Mouse (Mus musculus) embryonic facial prominence, embryonic 10.5 days (tissue): Measurements from ENCODE around the gene Avil. TPM values are rescaled to one million over a fixed set of nuclear protein-coding genes. Genes with fewer than 3 reads are reported as not detected.
A peak's percentile ranks its signal among the peaks of the same experiment; 100 is the strongest.

Source experiments
- DNase-seq: peaks from one replicate; pipeline ENCODE4 v3.0.0-alpha.2; 2017; ENCODE audit warnings: low spot score
- H3K27ac ChIP-seq: fragments of 300-500 bp; sonication (generic); replicated peaks from 2 replicates; pipeline ENCODE4 v1.5.1; 2016; ENCODE audit warnings: mild to moderate bottlenecking
- H3K27me3 ChIP-seq: fragments of 300-500 bp; sonication (generic); replicated peaks from 2 replicates; pipeline ENCODE4 v1.6.1; 2016; ENCODE audit warnings: low read depth, mild to moderate bottlenecking; ENCODE audit not compliant: poor library complexity, severe bottlenecking
- H3K36me3 ChIP-seq: fragments of 300-500 bp; sonication (generic); replicated peaks from 2 replicates; pipeline ENCODE4 v1.6.1; 2016; ENCODE audit warnings: mild to moderate bottlenecking, moderate library complexity
- H3K4me1 ChIP-seq: fragments of 300-500 bp; sonication (generic); 2 replicates; pipeline ENCODE4 v1.6.1; 2016
- H3K4me3 ChIP-seq: fragments of 300-500 bp; sonication (generic); 2 replicates; pipeline ENCODE4 v1.5.1; 2016; ENCODE audit warnings: mild to moderate bottlenecking, moderate library complexity
- H3K9me3 ChIP-seq: fragments of 300-500 bp; sonication (generic); 2 replicates; pipeline ENCODE4 v1.6.1; 2016; ENCODE audit warnings: mild to moderate bottlenecking
- WGBS: fragments of 180-500 bp; shearing (Covaris S2); methylation state at CpG from one replicate; pipeline ENCODE4 v1.1.7; 2016; 5-methylcytosine and 5-hydroxymethylcytosine counted together
- polyA plus RNA-seq: library from polyadenylated mRNA; unstranded; fragments of >200 nt; fragmentation: Nextera tagmentation; extraction: Ambion mirVana; gene quantifications from 2 replicates; pipeline ENCODE4 v1.2.1, GENCODE M21; 2016

The Avil gene
- polyA plus RNA-seq, 1 experiment from 2014 or later, result 0.44 TPM

GRCm38 (mm10) chr10:126972051-126972725, 28.3 kb upstream of the Avil start:
- peak; percentile 92 for DNase-seq
- peak overlapping the region; percentile 46 for H3K4me3 ChIP-seq
- peak overlapping the region; percentile 85 for H3K27ac ChIP-seq
- 0 out of 2 replicates have a peak, but pooled peaks cover 8% of the 10 kb centered on the region for H3K27me3 ChIP-seq
- peaks cover 41% of the 10 kb centered on the region for H3K4me1 ChIP-seq
- H3K9me3 ChIP-seq, result no peaks in the 10 kb centered on the region
- WGBS, result 4% methylated on average over 13 of the region's 13 CpGs
- no peaks in the 10 kb centered on the region for H3K36me3 ChIP-seq

GRCm38 (mm10) chr10:126972988-126973387, 27.5 kb upstream of the Avil start:
- peaks cover 47% of the 10 kb centered on the region for H3K4me1 ChIP-seq
- WGBS, result 24% methylated on average over 7 of the region's 7 CpGs
- H3K36me3 ChIP-seq, result no peaks in the 10 kb centered on the region
- H3K9me3 ChIP-seq, result no peaks in the 10 kb centered on the region
- DNase-seq, result no peak
- 0 out of 2 replicates have a peak, but pooled peaks cover 8% of the 10 kb centered on the region for H3K27me3 ChIP-seq
- H3K4me3 ChIP-seq, result peak overlapping the region; percentile 46; the same call in 1 of the 2 replicates
- peak overlapping the region; percentile 85 for H3K27ac ChIP-seq

- Histone ChIP-seq H3K9me3 (no peaks in the 10 kb centered on the region), H3K4me3 (no peak overlapping the region), H3K27me3 (0 out of 2 replicates have a peak, but pooled peaks cover 8% of the 10 kb centered on the region), H3K27ac (no peak overlapping the region), H3K4me1 (peaks cover 55% of the 10 kb centered on the region), H3K36me3 (no peaks in the 10 kb centered on the region)
- DNase-seq, result no peak
- 88% methylated on average over 6 of the region's 6 CpGs for WGBS
Observed at GRCm38 (mm10) chr10:126975706-126976105, 24.8 kb upstream of the Avil start.

- peaks cover 55% of the 10 kb centered on the region for H3K4me1 ChIP-seq
- no peaks in the 10 kb centered on the region for H3K36me3 ChIP-seq
- H3K27me3 ChIP-seq, result 0 out of 2 replicates have a peak, but pooled peaks cover 8% of the 10 kb centered on the region
- no peak overlapping the region for H3K4me3 ChIP-seq
- no peak for DNase-seq
- no peak overlapping the region for H3K27ac ChIP-seq
- no peaks in the 10 kb centered on the region for H3K9me3 ChIP-seq
- WGBS, result 44% methylated on average over 4 of the region's 4 CpGs
Observed at GRCm38 (mm10) chr10:126977076-126977475, 23.4 kb upstream of the Avil start.

- H3K4me1 ChIP-seq, result peaks cover 55% of the 10 kb centered on the region
- DNase-seq, result peak; percentile 100
- H3K9me3 ChIP-seq, result no peaks in the 10 kb centered on the region
- peak within 1 kb of the TSS; percentile 98 for H3K27ac ChIP-seq
- WGBS, result 0% methylated on average over 56 of the region's 56 CpGs
- H3K36me3 ChIP-seq, result peaks cover 4% of the 10 kb centered on the region
- H3K4me3 ChIP-seq, result peak within 1 kb of the TSS; percentile 100
- 0 out of 2 replicates have a peak, but pooled peaks cover 8% of the 10 kb centered on the region for H3K27me3 ChIP-seq
Observed at GRCm38 (mm10) chr10:126978277-126978994, 22.1 kb upstream of the Avil start, which contains the start of gene Ctdsp2. Gene Ctdsp2, plus strand, starts transcription at chr10:126978717.

- H3K4me1 ChIP-seq, result peaks cover 61% of the 10 kb centered on the region
- peak overlapping the region; percentile 98 for H3K27ac ChIP-seq
- WGBS, result under 1% methylated on average over 59 of the region's 62 CpGs
- peaks cover 12% of the 10 kb centered on the region for H3K36me3 ChIP-seq
- 0 out of 2 replicates have a peak, but pooled peaks cover 8% of the 10 kb centered on the region for H3K27me3 ChIP-seq
- peak overlapping the region; percentile 100 for H3K4me3 ChIP-seq
- DNase-seq, result peak; percentile 70
- H3K9me3 ChIP-seq, result no peaks in the 10 kb centered on the region
Observed at GRCm38 (mm10) chr10:126979121-126979635, 21.3 kb upstream of the Avil start.

- peak; percentile 72 for DNase-seq
- Histone ChIP-seq H3K27ac (peak overlapping the region; percentile 98), H3K36me3 (peaks cover 17% of the 10 kb centered on the region), H3K4me3 (peak overlapping the region; percentile 100), H3K4me1 (peaks cover 66% of the 10 kb centered on the region), H3K9me3 (no peaks in the 10 kb centered on the region), H3K27me3 (0 out of 2 replicates have a peak, but pooled peaks cover 8% of the 10 kb centered on the region)
- under 1% methylated on average over 57 of the region's 57 CpGs for WGBS
Observed at GRCm38 (mm10) chr10:126979636-126980151, 20.8 kb upstream of the Avil start.

- Histone ChIP-seq H3K4me1 (peaks cover 70% of the 10 kb centered on the region), H3K4me3 (peak overlapping the region; percentile 100), H3K36me3 (peaks cover 22% of the 10 kb centered on the region), H3K27ac (peak overlapping the region; percentile 98), H3K27me3 (0 out of 2 replicates have a peak, but pooled peaks cover 6% of the 10 kb centered on the region), H3K9me3 (no peaks in the 10 kb centered on the region)
- peak; percentile 71 for DNase-seq
- WGBS, result 2% methylated on average over 16 of the region's 16 CpGs
Observed at GRCm38 (mm10) chr10:126980221-126980932, 20.1 kb upstream of the Avil start.

GRCm38 (mm10) chr10:126980933-126981530, 19.5 kb upstream of the Avil start:
- Histone ChIP-seq H3K36me3 (peaks cover 26% of the 10 kb centered on the region), H3K4me1 (peaks cover 72% of the 10 kb centered on the region), H3K9me3 (no peaks in the 10 kb centered on the region), H3K27ac (peak overlapping the region; percentile 98), H3K27me3 (0 out of 2 replicates have a peak, but pooled peaks cover 1% of the 10 kb centered on the region), H3K4me3 (peak overlapping the region; percentile 100)
- 7% methylated on average over 11 of the region's 11 CpGs for WGBS
- peak; percentile 57 for DNase-seq

GRCm38 (mm10) chr10:126981746-126982145, 18.8 kb upstream of the Avil start:
- H3K9me3 ChIP-seq, result no peaks in the 10 kb centered on the region
- H3K36me3 ChIP-seq, result peaks cover 33% of the 10 kb centered on the region
- H3K4me3 ChIP-seq, result peak overlapping the region; percentile 100; the same call in 1 of the 2 replicates
- 52% methylated on average over 3 of the region's 3 CpGs for WGBS
- peaks cover 77% of the 10 kb centered on the region for H3K4me1 ChIP-seq
- no peaks in the 10 kb centered on the region for H3K27me3 ChIP-seq
- H3K27ac ChIP-seq, result no peak overlapping the region
- no peak for DNase-seq

GRCm38 (mm10) chr10:126983193-126983725, 17.2 kb upstream of the Avil start:
- H3K27me3 ChIP-seq, result no peaks in the 10 kb centered on the region
- peaks cover 81% of the 10 kb centered on the region for H3K4me1 ChIP-seq
- H3K36me3 ChIP-seq, result peaks cover 41% of the 10 kb centered on the region
- H3K27ac ChIP-seq, result no peak overlapping the region
- H3K4me3 ChIP-seq, result peak overlapping the region; percentile 100; the same call in 1 of the 2 replicates
- WGBS, result 65% methylated on average over 14 of the region's 14 CpGs
- no peak for DNase-seq
- no peaks in the 10 kb centered on the region for H3K9me3 ChIP-seq
